Mouse (Mus musculus) kidney, postnatal 4 days (tissue): ENCODE data around the gene Bnip2.
A peak's percentile ranks its signal among the peaks of the same experiment; 100 is the strongest.
"Not testable (repeated sequence)": the region's sequence is repeated elsewhere in the genome, so short reads cannot be mapped to it uniquely, and the experiment has no call there.

Experiments used
- DNase-seq, 2 experiments: peaks; one replicate each; pipeline ENCODE4 v3.0.0; 2021; ENCODE audit warnings: mixed read lengths in 2 of 2

Bnip2 gene

GRCm38 (mm10) chr9:70011537-70012407 is 22.5 kb downstream of the Bnip2 start:
- no peak for DNase-seq

DNA sequence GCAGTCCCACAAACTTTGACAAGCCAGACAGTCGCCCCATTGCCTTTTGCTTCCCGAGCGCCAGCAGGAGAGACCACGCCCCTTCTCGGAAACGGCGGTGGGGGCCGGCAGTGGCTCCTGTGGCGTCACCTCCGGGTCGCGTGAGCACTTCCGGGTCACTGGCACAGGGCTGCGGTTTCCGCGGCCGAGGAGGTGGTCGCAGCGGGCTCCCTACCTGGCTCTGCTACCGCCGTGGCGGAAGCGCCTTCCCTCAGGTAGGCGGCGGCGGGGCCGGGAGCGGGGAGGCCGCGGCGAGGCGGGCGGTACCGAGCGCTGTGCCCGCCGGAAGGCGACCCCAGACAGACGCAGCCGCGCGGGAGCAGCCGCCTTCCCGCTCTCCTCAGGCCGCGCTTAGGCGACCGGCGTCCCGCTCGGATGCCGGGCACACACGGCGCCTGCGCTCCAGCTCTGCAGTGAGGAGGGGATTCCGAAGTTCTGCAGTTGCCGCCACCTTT is 23.2 kb downstream of the Bnip2 start, which contains the start of gene Gtf2a2:
TSS of gene Gtf2a2 (plus strand) at position 143 of the 494 bp plus-strand sequence.
- peak; percentile 97 to 98 for DNase-seq

GRCm38 (mm10) chr9:70015632-70016031 is 26.4 kb downstream of the Bnip2 start:
- no peak for DNase-seq

- no peak for DNase-seq
These were observed 29.6 kb downstream of the Bnip2 start for GRCm38 (mm10) chr9:70018879-70019278.

- no peak for DNase-seq
These were observed 32.3 kb downstream of the Bnip2 start for GRCm38 (mm10) chr9:70021610-70022009.

DNA sequence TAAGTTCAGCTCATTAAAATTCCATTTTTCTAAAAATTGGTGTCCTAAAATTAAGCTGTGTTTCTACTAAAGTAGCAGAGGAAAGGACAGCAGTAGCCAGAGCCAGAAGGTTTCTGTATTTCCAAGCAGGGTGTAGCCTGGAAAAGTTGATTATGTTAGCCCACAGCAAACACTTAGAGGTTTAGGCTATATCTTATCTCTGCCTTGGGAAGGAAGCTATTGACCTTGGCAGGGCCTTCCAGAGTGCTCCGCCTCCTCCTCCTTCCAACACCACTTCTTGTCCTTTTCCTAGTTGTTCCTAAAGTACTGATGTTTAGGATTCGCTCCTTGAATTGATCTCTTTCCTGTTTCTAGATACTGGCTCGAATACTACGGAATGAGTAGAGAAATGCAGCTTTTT is 32.8 kb downstream of the Bnip2 start:
- no peak for DNase-seq

GRCm38 (mm10) chr9:70023615-70024014 is 34.3 kb downstream of the Bnip2 start:
- not testable (repeated sequence) for DNase-seq

DNA sequence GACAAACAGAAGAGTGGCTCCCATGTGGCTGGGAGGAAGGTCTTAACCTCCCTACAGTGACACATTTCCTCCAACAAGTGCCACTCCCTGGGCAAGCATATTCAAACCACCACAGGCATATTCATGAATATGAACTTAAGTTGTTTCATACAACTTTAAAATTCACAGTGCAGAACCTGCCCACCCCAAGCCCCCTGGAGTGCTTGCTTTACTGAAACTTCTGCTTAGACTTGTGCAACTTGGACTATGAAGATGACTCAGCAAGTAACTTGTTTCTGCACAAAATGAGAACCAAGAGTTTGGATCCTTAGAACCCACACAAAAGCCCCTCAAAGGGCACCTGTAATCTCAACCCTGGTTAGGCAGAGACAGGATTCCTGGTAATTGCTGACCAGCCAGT is 35.4 kb downstream of the Bnip2 start:
- DNase-seq, result no peak

DNA sequence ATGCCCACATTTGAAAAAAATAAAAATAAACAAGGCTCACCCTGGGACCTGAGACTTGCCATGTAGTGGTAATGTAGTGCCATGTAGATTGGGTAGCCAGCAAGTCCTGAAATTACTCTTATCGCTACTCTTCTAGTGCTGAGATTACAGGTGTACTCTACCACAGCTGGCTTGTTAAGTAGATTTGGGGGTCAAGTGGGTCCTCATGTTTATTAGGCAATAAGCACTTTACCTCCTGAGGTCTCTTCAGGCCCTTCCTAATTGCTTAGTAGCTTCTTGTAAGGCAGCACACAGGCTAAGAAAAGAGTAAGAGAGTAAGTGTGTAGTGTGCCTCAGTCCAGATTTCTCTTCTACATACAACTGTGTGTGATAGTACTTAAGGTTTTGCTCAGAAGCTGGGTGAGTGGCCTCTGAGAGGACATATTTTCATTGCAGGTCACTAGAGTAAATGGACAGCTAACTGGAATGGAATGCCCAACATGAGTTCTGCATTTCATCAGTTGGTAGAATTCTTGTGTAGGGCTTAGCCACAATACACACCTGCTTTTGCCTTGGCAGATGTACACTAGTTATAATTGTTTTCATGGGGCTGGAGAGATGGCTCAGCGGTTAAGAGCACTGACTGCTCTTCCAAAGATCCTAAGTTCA is 36.2 kb downstream of the Bnip2 start:
- no peak for DNase-seq

GRCm38 (mm10) chr9:70032167-70032566 is 42.9 kb downstream of the Bnip2 start:
- no peak for DNase-seq

DNA sequence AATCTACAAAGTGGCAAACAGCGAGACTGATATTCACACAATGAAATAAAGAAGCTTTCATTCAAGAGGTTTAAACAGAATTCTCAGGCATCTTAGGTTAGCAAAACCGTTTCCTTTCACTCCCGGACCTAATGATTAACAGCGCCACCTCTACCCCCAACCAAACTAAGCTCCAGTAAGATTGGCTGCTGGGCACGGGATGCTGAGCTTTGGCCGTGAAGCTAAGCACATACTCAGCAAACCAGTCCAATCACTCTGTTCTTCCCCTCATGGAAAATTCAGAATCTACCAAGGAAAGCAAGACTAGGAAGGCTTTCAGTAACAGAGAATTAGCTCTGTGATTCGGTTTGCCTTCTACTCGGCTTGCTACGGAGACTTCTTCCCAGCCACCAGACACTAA is 43.8 kb downstream of the Bnip2 start:
- DNase-seq, result peak; percentile 41 to 65

GRCm38 (mm10) chr9:70034702-70035101 is 45.4 kb downstream of the Bnip2 start:
- no peak for DNase-seq

- no peak for DNase-seq
These were observed 47.4 kb downstream of the Bnip2 start for GRCm38 (mm10) chr9:70036646-70037045.

- DNase-seq, result no peak
These were observed 48.7 kb downstream of the Bnip2 start, which contains the start of gene Gcnt3 for GRCm38 (mm10) chr9:70037988-70038387. TSS of gene Gcnt3 (minus strand) at chr9:70038088.

DNA sequence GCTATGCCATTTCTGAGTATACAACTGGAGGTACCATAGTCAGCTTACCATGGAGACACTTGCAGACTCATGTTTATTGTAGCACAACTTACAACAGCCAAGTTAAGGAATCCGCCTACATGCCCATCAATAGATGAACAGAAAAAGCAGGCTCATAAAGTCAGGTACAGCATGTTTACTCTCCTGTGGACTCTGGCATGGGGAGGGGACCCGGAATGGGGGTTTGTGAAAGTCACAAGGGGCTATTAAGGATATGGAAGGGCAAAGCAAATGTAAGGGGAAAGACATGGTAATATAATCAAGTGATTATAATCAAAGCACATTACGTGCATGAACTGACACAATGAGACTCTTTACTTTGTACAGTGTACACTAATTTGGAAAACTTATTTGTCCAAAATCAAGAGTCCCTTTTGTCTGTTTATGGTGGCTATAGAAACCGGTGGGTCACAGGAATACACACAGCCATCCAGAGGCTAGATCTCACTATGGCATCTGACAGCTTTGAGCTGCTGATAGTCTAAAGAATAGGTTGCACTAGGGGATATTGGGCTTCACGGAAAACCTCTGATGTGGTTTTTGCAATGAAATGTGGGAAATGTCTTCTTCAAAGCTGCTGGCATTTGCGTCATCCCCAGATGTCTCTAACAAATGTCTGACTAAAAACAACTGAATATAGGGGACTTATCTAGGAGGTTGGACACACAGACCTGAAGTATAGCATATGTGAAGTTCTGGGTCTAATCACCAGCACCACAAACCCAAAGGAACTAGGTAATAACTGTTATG is 50.5 kb downstream of the Bnip2 start:
- DNase-seq, result no peak

GRCm38 (mm10) chr9:70040570-70040969 is 51.3 kb downstream of the Bnip2 start:
- no peak for DNase-seq

DNA sequence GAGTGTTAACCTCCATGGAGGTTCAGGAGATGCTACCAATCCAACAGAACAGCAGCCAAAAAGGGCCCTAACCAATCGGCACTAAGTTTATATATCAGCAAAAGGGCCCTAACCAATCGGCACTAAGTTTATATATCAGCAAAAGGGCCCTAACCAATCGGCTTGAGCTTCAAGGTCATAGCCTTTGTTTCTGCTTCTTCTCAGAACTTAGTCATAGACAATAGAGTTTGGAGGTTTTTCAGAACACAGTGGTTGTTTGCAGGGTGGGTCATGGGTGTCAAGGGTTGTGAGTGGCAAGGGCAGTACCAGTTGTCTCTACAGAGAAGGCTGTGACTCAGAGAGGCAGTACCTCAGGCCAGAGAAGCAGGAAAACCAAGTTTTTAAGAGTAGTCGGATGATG is 52.9 kb downstream of the Bnip2 start:
- DNase-seq, result no peak

GRCm38 (mm10) chr9:70042935-70043334 is 53.7 kb downstream of the Bnip2 start:
- DNase-seq, result no peak

- DNase-seq, result no peak
These were observed 55.6 kb downstream of the Bnip2 start for GRCm38 (mm10) chr9:70044865-70045264.

- DNase-seq, result no peak
These were observed 57.0 kb downstream of the Bnip2 start for GRCm38 (mm10) chr9:70046255-70046654.

DNA sequence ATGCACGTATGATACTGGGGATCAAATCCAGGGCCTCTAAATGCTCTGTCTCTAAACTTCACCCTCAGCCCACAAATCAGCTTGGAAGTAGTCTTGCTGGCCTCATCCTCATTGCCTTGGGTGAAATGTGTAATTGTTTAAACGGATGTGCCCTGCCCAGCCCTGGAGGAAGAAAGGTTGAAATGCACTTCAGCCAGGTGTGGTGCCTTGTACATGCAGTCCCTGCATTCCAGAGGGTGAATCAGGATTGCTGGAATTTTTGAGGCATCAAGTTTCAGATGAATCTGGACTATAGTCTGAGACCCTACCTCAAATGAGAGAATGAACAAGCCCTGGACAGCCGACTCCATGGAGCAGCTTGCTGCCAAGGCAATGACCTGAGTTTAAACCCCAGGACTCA is 58.6 kb downstream of the Bnip2 start:
- no peak for DNase-seq

DNA sequence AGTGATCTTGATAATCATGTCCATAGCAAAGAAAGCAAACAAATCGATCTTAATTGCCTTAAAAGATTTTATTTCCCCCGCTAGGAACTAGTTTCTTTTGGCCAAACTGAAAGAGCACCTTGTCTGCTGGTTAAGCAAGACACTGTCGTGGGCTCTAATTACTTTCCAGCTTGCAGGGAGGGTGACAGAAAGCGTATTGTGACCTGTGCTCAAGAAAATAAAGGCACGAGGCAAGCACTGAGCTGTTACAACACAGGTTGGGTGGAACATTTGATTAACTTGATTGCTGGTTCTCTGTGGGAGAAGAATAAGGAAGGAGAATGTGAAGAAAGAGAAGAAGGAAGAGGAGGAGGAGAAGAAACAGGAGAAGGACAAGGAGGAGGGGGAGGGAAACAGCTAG is 59.0 kb downstream of the Bnip2 start:
- DNase-seq, result no peak
